Mouse (Mus musculus): ENCODE measurements at regions not wholly inside any gene's neighbourhood (a gene's known extent, or its start where the extent isn't known, plus 50 kb on each side); places are given as distances from the start of the nearest gene placed in this dataset.

DNA sequence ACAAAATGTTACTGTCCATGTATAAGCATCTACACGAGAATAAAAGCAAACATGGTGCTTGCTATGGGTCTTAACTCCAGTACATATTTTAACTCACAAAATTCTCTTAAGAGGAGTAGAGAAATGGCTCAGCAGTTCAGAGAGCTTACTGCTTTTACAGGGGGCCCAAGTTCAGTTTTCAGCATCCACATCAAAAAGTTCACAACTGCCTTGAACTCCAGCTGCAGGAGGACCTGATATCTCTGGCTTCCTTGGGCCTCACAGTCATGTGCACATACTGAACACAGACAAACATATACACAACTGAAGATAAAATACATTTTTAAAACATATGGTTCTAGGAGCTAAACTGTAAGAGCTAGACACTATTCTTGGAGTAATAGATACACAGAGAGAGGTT, 161.0 kb upstream of the Tmtc1 start:
- TF ChIP-seq CTCF (IDR thresholded peaks at IDR 0.05; ENCODE audit: low read depth, low read length) (no peak), GATA1 (IDR thresholded peaks at IDR 0.05; ENCODE audit: borderline replicate concordance, low read length) (no peak), POLR2AphosphoS5 (IDR thresholded peaks at IDR 0.05; ENCODE audit: insufficient replicate concordance, low read depth, low read length) (no peak), TAL1 (conservative IDR thresholded peaks at IDR 0.05; ENCODE audit: low read depth, low read length) (no peak)
